Mouse (Mus musculus) mouse trophoblast stem cell (cell line): ENCODE results near the gene Ccr3.
"Not testable (repeated sequence)": the region's sequence is repeated elsewhere in the genome, so short reads cannot be mapped to it uniquely, and the experiment has no call there.

Experiments used
- in situ Hi-C, 2 experiments: fragments of 300-500 bp; cut with MseI, MboI; formaldehyde crosslinking; loops; 2 replicates in 1 of 2; 3 replicates in 1 of 2; pipeline ENCODE4 v1.15.1; 2025

Gene Ccr3

DNA sequence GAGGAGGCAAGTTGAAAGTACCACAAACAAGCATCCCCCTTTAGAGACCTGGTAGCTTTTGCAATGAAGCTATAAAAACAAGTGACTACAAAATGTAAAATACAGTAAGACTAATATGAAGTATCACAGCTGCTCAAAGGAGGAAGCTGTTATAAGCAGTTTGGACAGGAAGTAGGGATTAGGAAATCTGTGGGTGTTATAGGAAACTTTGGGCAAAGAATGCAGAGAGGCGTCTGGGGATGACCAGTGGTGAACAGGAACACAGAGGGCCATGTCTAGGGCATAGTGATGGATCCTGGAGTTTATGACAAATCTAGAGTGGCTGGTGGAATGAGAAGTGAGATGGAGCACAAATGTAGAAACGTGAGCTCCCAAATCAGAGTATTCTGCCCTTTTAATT is 31.8 kb downstream of the Ccr3 start:
- in situ Hi-C loops = no loop called here

DNA sequence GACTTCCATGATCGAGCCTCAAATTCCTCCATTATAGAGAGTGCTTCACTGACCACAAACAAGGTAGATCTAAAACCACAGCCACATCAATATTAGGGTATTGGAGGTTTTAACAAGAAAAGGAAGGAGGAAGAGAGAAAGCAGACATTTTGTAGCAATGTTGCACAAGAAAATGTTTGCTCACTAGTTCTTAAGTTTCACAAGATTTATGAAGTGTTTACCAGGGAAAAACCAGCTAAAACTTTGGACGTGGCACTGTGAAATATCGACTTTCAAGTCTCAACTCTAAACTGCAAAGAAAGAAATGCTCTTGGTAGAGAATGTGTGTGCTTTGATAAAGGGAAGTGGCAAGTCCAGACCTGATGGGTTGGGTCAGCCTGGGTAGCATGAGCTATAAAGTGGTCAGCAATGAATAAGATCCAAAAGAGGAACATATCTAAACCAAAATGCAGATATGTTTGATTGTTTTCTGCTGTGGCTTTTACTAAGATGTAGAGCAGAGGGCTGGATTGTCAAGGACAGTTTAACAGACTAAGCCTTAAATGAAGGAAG is 34.5 kb downstream of the Ccr3 start:
- in situ Hi-C loops = no loop called here

GRCm38 (mm10) chr9:124059660-124060352 is 38.0 kb downstream of the Ccr3 start:
- in situ Hi-C loops = no loop called here

- in situ Hi-C loops = not testable (repeated sequence)
These were observed 40.0 kb downstream of the Ccr3 start for GRCm38 (mm10) chr9:124061474-124062432.

GRCm38 (mm10) chr9:124066572-124067103 is 44.9 kb downstream of the Ccr3 start:
- in situ Hi-C loops = no loop called here

DNA sequence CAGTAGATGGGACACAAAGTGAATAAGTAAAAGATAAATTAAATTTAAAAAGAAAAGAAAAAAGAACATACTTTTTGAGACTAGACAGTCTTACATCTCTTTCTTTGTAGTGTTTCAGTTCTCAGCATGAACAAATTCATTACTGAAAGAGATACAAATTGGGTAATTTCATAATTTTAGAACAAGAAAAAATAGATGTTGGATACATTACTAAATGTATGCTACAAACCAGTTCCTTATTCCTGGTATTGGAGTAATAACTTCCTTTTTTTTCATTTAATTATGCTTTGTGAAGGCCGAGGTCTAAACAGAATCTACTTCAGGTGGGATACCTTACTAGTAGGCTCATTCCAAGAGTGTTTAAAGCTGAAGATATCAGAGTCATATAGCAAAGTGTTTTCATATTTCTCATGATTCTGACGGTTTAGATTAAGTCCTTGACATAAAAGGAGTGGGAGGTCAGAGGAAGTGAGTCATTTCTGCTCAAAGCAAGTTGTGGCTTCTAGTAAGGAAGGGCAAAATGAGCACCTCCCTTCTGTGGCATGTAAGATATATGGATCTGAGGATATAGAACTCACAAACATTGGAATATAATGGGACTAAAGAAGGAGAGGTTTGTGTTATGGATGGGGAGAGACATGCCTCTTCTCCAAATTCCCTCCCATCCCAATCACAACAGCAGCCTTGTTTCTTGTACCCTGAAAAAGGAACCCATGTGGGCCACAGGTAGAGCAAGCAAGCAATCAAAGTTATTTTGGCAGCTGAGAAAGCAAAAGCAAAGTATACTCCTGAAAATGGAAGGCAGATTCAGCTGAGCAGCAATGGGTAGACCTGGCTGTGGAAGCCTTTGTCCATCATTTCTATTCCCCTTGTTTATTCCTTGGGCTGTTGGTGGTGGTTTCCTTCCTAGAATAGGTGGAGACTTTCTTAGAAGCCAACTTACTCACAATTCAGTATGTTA is 46.6 kb downstream of the Ccr3 start:
- in situ Hi-C loops = no loop called here

GRCm38 (mm10) chr9:124071506-124071905 is 49.7 kb downstream of the Ccr3 start:
- in situ Hi-C loops = no loop called here

DNA sequence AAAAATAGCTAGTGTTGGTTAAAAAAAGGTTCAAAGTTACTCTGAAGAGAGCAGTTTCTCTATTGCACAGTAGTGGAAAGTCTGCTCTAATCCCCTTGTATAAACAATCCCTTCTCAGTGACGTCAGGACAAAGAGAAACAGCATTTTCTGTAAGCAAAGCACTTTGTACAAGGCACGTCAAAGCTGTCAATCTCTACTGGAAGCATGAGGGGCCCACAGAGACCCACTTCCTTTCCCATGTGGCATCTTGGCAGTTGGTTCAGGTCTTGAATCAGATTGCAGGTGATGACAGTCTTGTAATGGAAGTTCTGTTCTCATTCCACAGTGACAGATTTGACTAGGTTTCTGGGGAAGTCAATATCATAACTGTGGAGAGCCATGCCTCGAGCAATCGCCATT is 58.0 kb downstream of the Ccr3 start:
- in situ Hi-C loops = no loop called here

DNA sequence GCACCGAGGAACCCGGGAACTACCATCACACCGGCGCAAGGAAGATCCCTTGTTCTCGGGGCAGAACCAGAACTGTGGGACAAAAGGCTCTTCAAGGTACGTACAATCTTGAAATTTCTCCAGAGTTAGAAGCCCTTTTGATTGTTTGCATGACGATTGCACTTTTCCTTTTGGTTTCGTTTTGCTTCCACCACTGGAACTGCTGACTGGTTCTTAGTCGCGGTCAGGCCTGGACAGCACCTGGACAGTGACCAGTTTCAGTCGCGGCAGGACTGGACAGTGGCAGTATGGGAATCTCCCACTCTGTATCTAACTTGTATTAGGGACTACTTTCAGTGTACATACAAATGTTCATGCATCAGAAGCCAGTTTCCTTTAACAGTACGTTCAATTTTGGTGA is 58.7 kb downstream of the Ccr3 start:
- in situ Hi-C loops = not testable (repeated sequence)
